Mouse (Mus musculus): ENCODE measurements at regions not wholly inside any gene's neighbourhood (a gene's known extent, or its start where the extent isn't known, plus 50 kb on each side); places are given as distances from the start of the nearest gene placed in this dataset.

DNA sequence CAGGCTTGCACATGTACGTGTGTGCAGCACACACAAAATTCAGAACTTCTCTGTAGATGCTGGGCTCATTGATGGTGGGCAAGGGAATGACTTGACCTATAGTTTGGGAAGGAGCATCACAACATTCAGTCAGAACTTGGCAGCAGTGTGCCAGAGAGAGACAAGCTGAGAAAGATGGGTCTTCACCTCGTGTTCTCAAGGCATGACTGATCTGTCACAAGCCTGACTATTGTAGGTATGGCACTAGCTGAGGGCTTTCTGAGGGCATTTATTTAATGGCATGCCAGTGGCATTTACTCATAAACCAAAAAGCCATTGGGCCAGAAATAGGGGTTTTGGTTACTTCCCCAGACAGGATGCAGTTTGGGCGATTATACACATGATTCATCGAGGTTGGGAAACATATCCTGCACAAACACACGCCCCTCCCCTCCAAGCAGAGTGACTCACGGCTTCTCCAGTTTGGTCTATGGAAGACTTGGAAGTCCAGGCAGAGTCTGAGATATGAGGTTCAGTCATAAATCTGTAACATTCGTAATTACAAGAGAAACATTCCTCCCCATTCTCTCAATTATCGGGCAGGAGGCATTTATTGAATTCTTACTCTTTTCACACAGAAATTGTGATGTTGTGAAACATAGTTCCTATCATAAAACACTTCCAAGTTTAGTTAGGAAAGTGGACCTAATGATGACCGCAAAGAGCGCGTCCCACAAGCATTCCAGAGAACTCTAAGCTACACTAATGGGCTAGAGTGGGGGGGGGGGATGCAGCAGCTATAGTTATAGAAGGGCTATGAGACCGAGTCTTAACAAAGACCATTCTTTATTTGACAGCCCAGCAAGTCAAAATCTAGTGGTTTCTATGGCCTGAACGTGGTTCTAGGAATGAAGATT is 318.6 kb upstream of the Ubash3b start:
- no peak overlapping the region for H3K4me3 ChIP-seq (ENCODE audit: inconsistent target)
- H3K36me3 ChIP-seq (ENCODE audit: inconsistent target) = no peaks in the 10 kb centered on the region
- no peak overlapping the region for H3K27ac ChIP-seq
- WGBS (ENCODE audit: missing documents) = 64% methylated on average over 13 of the region's 13 CpGs
- no peaks in the 10 kb centered on the region for H3K79me2 ChIP-seq (ENCODE audit: inconsistent target)

- WGBS (ENCODE audit: missing documents) = 35% methylated on average over 5 of the region's 5 CpGs
- H3K36me3 ChIP-seq (ENCODE audit: inconsistent target) = no peaks in the 10 kb centered on the region
- no peak overlapping the region for H3K4me3 ChIP-seq (ENCODE audit: inconsistent target)
- H3K79me2 ChIP-seq (ENCODE audit: inconsistent target) = no peaks in the 10 kb centered on the region
- no peak overlapping the region for H3K27ac ChIP-seq
These were observed 317.6 kb upstream of the Ubash3b start for GRCm38 (mm10) chr9:41479085-41479484.

DNA sequence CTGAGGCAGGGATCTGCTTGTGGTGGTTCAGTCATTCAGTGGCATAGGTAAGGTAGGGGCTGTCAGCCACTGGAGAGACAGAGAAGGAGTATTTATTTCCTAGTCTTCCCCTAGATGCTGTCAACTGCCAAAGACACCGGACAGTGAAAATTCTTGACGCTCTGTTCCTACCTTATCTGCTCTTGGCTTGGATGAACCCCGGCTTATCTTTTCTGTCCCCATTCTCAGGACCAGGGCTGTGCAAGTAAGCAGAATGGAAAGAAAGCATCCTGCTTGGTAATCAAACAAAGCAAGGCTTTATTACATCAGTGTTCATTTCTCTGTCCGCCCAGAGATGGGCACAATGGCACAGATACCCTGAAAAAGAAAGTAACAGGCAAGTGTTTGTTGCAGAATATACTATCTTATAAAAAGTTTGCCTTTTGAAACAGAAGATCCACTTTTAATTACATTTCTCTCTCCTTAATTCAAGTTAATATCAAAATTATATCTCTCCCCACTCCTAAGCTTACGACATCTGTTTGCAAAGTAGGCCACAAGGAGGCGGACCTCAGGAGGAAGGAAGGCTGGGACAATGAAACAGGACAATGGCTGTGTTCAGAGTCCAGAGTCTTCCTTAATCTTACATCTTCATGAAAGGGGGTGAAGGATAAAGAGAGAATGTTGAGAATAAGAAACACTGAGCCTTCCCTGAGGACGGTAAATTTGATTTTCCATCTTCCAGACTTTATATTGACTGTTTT is 316.8 kb upstream of the Ubash3b start:
- Histone ChIP-seq H3K4me3 (ENCODE audit: inconsistent target) (no peak overlapping the region), H3K27ac (no peak overlapping the region), H3K79me2 (ENCODE audit: inconsistent target) (no peaks in the 10 kb centered on the region), H3K36me3 (ENCODE audit: inconsistent target) (no peaks in the 10 kb centered on the region)
- 98% methylated on average over 7 of the region's 7 CpGs for WGBS (ENCODE audit: missing documents)

DNA sequence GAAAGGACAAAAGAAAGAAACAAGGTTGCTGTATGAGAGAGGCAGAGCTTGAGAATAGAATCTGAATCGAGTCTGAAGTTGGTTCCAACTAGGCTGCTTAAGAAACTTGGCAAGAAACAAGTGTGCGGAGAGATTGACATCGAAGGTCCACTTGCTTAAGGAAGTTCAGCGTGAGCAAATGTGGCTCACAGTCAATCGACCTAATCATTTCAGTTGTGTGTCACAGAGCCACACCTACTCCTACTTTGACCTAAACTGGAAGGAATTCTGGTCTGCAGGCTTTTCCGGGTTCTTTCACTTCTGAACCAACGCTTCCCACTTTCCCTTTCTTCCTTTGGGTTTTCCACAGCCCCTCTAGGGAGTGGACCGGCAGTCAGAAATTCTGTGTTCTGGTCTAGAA is 313.8 kb upstream of the Ubash3b start:
- WGBS (ENCODE audit: missing documents) = 88% methylated on average over 8 of the region's 8 CpGs
- no peaks in the 10 kb centered on the region for H3K36me3 ChIP-seq (ENCODE audit: inconsistent target)
- no peak overlapping the region for H3K4me3 ChIP-seq (ENCODE audit: inconsistent target)
- no peaks in the 10 kb centered on the region for H3K79me2 ChIP-seq (ENCODE audit: inconsistent target)
- no peak overlapping the region for H3K27ac ChIP-seq

- 78% methylated on average over 6 of the region's 6 CpGs for WGBS (ENCODE audit: missing documents)
- Histone ChIP-seq H3K27ac (no peak overlapping the region), H3K79me2 (ENCODE audit: inconsistent target) (no peaks in the 10 kb centered on the region), H3K4me3 (ENCODE audit: inconsistent target) (no peak overlapping the region), H3K36me3 (ENCODE audit: inconsistent target) (no peaks in the 10 kb centered on the region)
These were observed 313.4 kb upstream of the Ubash3b start for GRCm38 (mm10) chr9:41474945-41475297.

DNA sequence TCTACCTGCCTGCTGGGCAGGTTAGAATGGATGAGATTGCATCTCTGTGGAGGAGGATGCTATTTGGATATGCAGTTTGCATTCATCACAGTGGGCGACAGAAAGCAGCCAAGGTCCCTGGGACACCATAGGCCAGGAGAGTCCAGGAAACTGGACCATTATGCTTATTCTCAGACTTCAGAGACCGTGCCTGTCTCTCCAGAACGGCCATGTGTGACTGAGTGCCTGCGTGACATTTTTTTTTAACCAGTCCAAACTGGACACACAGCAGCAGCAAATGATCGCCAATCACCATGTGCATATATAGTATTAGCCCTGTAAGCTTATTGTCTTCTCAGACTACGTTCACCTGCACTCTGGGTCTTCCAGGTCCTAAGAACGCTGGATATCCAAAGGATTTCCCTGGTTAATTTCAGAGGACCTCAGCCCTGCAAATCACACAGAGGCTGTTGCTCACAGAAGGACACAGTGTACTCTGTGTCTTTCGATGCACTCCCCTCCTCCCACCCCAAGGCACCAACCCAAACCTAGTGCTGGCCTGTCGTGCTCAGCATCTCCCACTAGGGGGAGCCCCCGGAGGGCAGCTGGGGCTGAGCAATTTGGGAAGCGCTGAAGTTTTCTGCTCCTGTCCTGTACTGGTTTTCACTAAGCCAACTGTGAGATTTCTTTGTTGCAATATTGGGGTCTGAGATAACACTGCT is 312.9 kb upstream of the Ubash3b start:
- Histone ChIP-seq H3K36me3 (ENCODE audit: inconsistent target) (no peaks in the 10 kb centered on the region), H3K27ac (no peak overlapping the region), H3K79me2 (ENCODE audit: inconsistent target) (no peaks in the 10 kb centered on the region), H3K4me3 (ENCODE audit: inconsistent target) (no peak overlapping the region)
- 45% methylated on average over 11 of the region's 11 CpGs for WGBS (ENCODE audit: missing documents)

- Histone ChIP-seq H3K79me2 (ENCODE audit: inconsistent target) (no peaks in the 10 kb centered on the region), H3K4me3 (ENCODE audit: inconsistent target) (no peak overlapping the region), H3K36me3 (ENCODE audit: inconsistent target) (no peaks in the 10 kb centered on the region), H3K27ac (no peak overlapping the region)
- WGBS (ENCODE audit: missing documents) = 78% methylated on average over 5 of the region's 5 CpGs
These were observed 312.0 kb upstream of the Ubash3b start for GRCm38 (mm10) chr9:41473506-41473905.

- no peaks in the 10 kb centered on the region for H3K36me3 ChIP-seq (ENCODE audit: inconsistent target)
- 83% methylated on average over 3 of the region's 3 CpGs for whole genome bisulfite sequencing (ENCODE audit: missing documents)
- H3K79me2 ChIP-seq (ENCODE audit: inconsistent target) = no peaks in the 10 kb centered on the region
- no peak overlapping the region for H3K4me3 ChIP-seq (ENCODE audit: inconsistent target)
- no peak overlapping the region for H3K27ac ChIP-seq
These were observed 309.8 kb upstream of the Ubash3b start for GRCm38 (mm10) chr9:41471345-41471744.

- WGBS (ENCODE audit: missing documents) = 91% methylated on average over 6 of the region's 6 CpGs
- H3K27ac ChIP-seq = no peak overlapping the region
- no peaks in the 10 kb centered on the region for H3K79me2 ChIP-seq (ENCODE audit: inconsistent target)
- H3K36me3 ChIP-seq (ENCODE audit: inconsistent target) = no peaks in the 10 kb centered on the region
- no peak overlapping the region for H3K4me3 ChIP-seq (ENCODE audit: inconsistent target)
These were observed 308.5 kb upstream of the Ubash3b start for GRCm38 (mm10) chr9:41470010-41470409.

DNA sequence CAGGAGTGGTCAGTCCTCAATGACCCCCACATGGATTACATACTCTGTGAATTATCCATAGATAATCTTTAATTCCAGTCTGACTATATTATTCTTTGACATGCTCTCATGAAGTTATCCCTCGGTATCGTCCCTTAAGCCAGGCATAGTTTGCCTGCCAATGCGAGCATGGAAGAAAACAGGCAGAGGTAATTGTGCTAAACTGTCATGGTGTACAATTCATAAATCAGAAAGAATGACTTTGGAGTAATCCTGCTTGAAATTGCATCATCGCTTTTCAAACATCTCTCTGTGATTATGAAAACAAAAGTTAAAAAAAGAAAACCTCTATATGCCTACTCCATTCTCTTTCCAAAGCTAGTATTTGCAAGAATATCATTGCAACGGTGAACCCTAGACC is 307.9 kb upstream of the Ubash3b start:
- H3K27ac ChIP-seq = no peak overlapping the region
- 94% methylated on average over 5 of the region's 5 CpGs for WGBS (ENCODE audit: missing documents)

GRCm38 (mm10) chr9:41464057-41464685 is 302.7 kb upstream of the Ubash3b start:
- WGBS (ENCODE audit: missing documents) = 84% methylated on average over 8 of the region's 8 CpGs
- Histone ChIP-seq H3K27ac (no peak overlapping the region), H3K79me2 (ENCODE audit: inconsistent target) (no peaks in the 10 kb centered on the region), H3K36me3 (ENCODE audit: inconsistent target) (no peaks in the 10 kb centered on the region), H3K4me3 (ENCODE audit: inconsistent target) (no peak overlapping the region)

More for the DNA sequence above, 307.9 kb upstream of the Ubash3b start:
- H3K4me3 ChIP-seq (ENCODE audit: inconsistent target) = no peak overlapping the region
- no peaks in the 10 kb centered on the region for H3K79me2 ChIP-seq (ENCODE audit: inconsistent target)
- no peaks in the 10 kb centered on the region for H3K36me3 ChIP-seq (ENCODE audit: inconsistent target)

DNA sequence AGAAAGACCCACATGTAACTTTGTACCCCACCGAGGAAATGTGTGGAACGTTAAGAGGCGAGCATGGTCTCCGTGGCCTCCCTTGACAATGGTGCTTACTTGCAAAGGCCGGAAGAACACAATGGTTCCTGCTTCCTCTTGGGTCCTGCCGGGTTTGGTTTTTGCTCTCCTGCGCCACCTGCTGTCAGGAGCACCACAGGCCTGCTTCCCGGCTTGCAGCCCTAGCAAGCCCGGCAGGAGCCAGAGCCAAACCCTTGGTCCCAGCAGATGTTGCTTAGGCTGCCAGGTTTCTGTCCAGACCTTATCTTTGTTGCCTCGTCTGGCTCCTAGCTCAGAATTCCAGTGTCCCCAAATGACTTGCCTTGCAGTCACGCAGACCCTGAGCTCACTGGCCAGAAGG is 300.2 kb upstream of the Ubash3b start:
- no peaks in the 10 kb centered on the region for H3K36me3 ChIP-seq (ENCODE audit: inconsistent target)
- no peak overlapping the region for H3K4me3 ChIP-seq (ENCODE audit: inconsistent target)
- no peaks in the 10 kb centered on the region for H3K79me2 ChIP-seq (ENCODE audit: inconsistent target)
- H3K27ac ChIP-seq = no peak overlapping the region
- WGBS (ENCODE audit: missing documents) = 22% methylated on average over 11 of the region's 11 CpGs

DNA sequence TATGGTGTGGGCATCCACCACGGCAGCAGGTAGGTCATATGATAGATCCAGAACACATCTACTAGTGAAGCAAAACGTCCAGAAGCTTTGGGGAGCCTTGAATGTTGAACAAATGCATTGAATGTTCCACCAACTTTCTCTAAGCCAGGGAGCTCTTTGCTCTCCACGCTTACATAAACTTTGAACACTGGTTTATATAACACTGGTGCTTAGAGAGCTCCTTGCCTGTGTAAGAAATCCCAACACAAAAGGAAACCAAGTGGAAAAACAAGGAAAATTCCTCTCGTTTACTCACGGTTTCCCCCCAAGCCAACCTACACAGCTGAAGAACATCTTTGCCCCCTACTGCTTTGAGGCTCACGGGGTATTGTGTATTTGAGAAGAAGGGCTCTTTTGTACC is 299.2 kb upstream of the Ubash3b start:
- H3K36me3 ChIP-seq (ENCODE audit: inconsistent target) = no peaks in the 10 kb centered on the region
- H3K27ac ChIP-seq = no peak overlapping the region
- H3K79me2 ChIP-seq (ENCODE audit: inconsistent target) = no peaks in the 10 kb centered on the region
- WGBS (ENCODE audit: missing documents) = 93% methylated on average over 6 of the region's 6 CpGs
- no peak overlapping the region for H3K4me3 ChIP-seq (ENCODE audit: inconsistent target)

DNA sequence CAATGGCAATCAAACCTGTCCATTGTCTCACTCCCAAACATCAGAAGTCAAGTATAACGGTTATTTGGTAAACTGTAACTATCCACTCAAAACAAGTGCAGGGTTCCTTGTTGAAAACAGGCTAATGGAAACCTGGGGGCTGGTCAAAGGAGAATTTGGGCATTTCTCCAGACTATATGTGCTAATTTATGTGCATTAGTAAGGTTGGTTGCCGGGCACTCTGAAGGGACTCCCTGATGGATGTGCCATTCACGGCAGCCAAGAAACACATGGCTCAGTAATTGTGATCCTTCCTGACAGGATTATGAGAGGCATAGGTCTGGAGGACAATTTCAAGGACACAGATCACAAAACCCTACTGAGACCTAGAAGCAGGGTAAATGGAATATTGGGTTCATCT is 295.5 kb upstream of the Ubash3b start:
- H3K27ac ChIP-seq = no peak overlapping the region
- H3K36me3 ChIP-seq (ENCODE audit: inconsistent target) = no peaks in the 10 kb centered on the region
- WGBS (ENCODE audit: missing documents) = 89% methylated on average over 3 of the region's 3 CpGs
- H3K4me3 ChIP-seq (ENCODE audit: inconsistent target) = no peak overlapping the region
- no peaks in the 10 kb centered on the region for H3K79me2 ChIP-seq (ENCODE audit: inconsistent target)

Measured in macrophage (primary cell).